14 mouse cellular contexts compared by ENCODE assay signal in genomic region chr7:29313572-29314261, GRCm38 (mm10). TPM values are rescaled to one million over a fixed set of nuclear protein-coding genes. Genes with fewer than 3 reads are reported as not detected.
DNase-seq lines count a peak whose midpoint lies in the region; ATAC-seq and TF ChIP-seq lines count a peak whose summit lies in the region.
"Had no signal": no experiment of that assay in that cellular context is flagged by ENCODE, and none has a peak within 500 bp of the region (broad histone marks: within the 10 kb centered on the region; RNA-seq: fewer than 3 reads in every experiment).

No protein-coding gene starts in this region.

- peaks cover 19% of the 10 kb centered on the region for H3K36me3 ChIP-seq in embryonic facial prominence, embryonic 13.5 days
- H3K36me3 ChIP-seq in hindbrain, embryonic 13.5 days: peaks cover 49% of the 10 kb centered on the region
- H3K36me3 ChIP-seq in midbrain, embryonic 15.5 days (replicated peaks): peaks cover 12% of the 10 kb centered on the region; the same call in 1 of the 2 replicates
- H3K36me3 ChIP-seq in liver, postnatal 0 days (replicated peaks; ENCODE audit: insufficient read depth, low read length): no peaks in the 10 kb centered on the region
- H3K36me3 ChIP-seq: heart, embryonic 15.5 days; liver, embryonic 15.5 days had no signal

- no peak for ATAC-seq in embryonic facial prominence, embryonic 13.5 days (ENCODE audit: insufficient number of reproducible peaks, insufficient read depth, low FRiP score, low TSS enrichment, low read depth)
- no peak for ATAC-seq in hindbrain, embryonic 13.5 days (ENCODE audit: low FRiP score)
- no peak for ATAC-seq in midbrain, embryonic 15.5 days (replicated peaks)
- no peak for ATAC-seq in liver, postnatal 0 days
- ATAC-seq: intestine, embryonic 16.5 days had no signal

- H3K4me3 ChIP-seq in embryonic facial prominence, embryonic 13.5 days: no peak overlapping the region
- H3K4me3 ChIP-seq in hindbrain, embryonic 13.5 days: peak overlapping the region; percentile 7; the same call in 1 of the 2 replicates
- peak overlapping the region; percentile 8; the same call in 1 of the 2 replicates for H3K4me3 ChIP-seq in midbrain, embryonic 15.5 days
- no peak overlapping the region for H3K4me3 ChIP-seq in liver, postnatal 0 days (ENCODE audit: low read depth, low read length)
- H3K4me3 ChIP-seq: heart, embryonic 15.5 days; liver, embryonic 15.5 days had no signal

- DNase-seq in cerebellum, adult 9-10 months: peak; percentile 31
- DNase-seq in cerebellum, adult 8-10 months: no peak
- DNase-seq in liver, postnatal 0 days: no peak
- no peak for DNase-seq in spleen, adult 18-20 months
- DNase-seq in adrenal gland, postnatal 36 days: no peak

- peak overlapping the region; percentile 95 for H3K27ac ChIP-seq in embryonic facial prominence, embryonic 13.5 days
- peak overlapping the region; percentile 99 for H3K27ac ChIP-seq in hindbrain, embryonic 13.5 days
- H3K27ac ChIP-seq in midbrain, embryonic 15.5 days: peak overlapping the region; percentile 92
- H3K27ac ChIP-seq in liver, postnatal 0 days (ENCODE audit: low read depth): no peak overlapping the region
- H3K27ac ChIP-seq: heart, embryonic 15.5 days; liver, embryonic 15.5 days had no signal

- H3K27me3 ChIP-seq in embryonic facial prominence, embryonic 13.5 days: no peaks in the 10 kb centered on the region
- H3K27me3 ChIP-seq in hindbrain, embryonic 13.5 days: no peaks in the 10 kb centered on the region
- H3K27me3 ChIP-seq in midbrain, embryonic 15.5 days (replicated peaks): no peaks in the 10 kb centered on the region
- peaks cover 7% of the 10 kb centered on the region for H3K27me3 ChIP-seq in liver, postnatal 0 days (ENCODE audit: insufficient read depth, low read length)

- peak overlapping the region; percentile 20; the same call in 1 of the 2 replicates for H3K4me2 ChIP-seq in embryonic facial prominence, embryonic 13.5 days
- H3K4me2 ChIP-seq in hindbrain, embryonic 13.5 days: peak overlapping the region; percentile 40
- peak overlapping the region; percentile 43 for H3K4me2 ChIP-seq in midbrain, embryonic 15.5 days
- H3K4me2 ChIP-seq in liver, postnatal 0 days (ENCODE audit: low read depth, low read length): no peak overlapping the region
- H3K4me2 ChIP-seq: heart, embryonic 15.5 days; liver, embryonic 15.5 days had no signal

- WGBS in embryonic facial prominence, embryonic 13.5 days: 44% methylated on average over 9 of the region's 9 CpGs
- 52% methylated on average over 9 of the region's 9 CpGs for WGBS in hindbrain, embryonic 13.5 days
- WGBS in midbrain, embryonic 15.5 days: 54% methylated on average over 9 of the region's 9 CpGs
- 45% methylated on average over 9 of the region's 9 CpGs for WGBS in liver, postnatal 0 days (ENCODE audit: insufficient replicate concordance)

- no peaks in the 10 kb centered on the region for H3K9me3 ChIP-seq in embryonic facial prominence, embryonic 13.5 days
- H3K9me3 ChIP-seq in hindbrain, embryonic 13.5 days: no peaks in the 10 kb centered on the region
- no peaks in the 10 kb centered on the region for H3K9me3 ChIP-seq in midbrain, embryonic 15.5 days
- H3K9me3 ChIP-seq in liver, postnatal 0 days (ENCODE audit: low read length): no peaks in the 10 kb centered on the region
- H3K9me3 ChIP-seq: G1E; heart, embryonic 15.5 days; liver, embryonic 15.5 days had no signal

- H3K4me1 ChIP-seq in embryonic facial prominence, embryonic 13.5 days: peaks cover 75% of the 10 kb centered on the region
- H3K4me1 ChIP-seq in hindbrain, embryonic 13.5 days (replicated peaks): peaks cover 96% of the 10 kb centered on the region
- H3K4me1 ChIP-seq in midbrain, embryonic 15.5 days: peaks cover 91% of the 10 kb centered on the region
- H3K4me1 ChIP-seq in liver, postnatal 0 days (ENCODE audit: insufficient read depth): peaks cover 17% of the 10 kb centered on the region

- TF ChIP-seq CTCF in liver, postnatal 0 days (IDR thresholded peaks at IDR 0.05; ENCODE audit: low read depth): no peak

- no peak for TF ChIP-seq EP300 in liver, postnatal 0 days (IDR thresholded peaks at IDR 0.05; ENCODE audit: low read depth)

- 0 out of 2 replicates have a peak overlapping the region, but pooled peaks have one; percentile 36 for H3K9ac ChIP-seq in embryonic facial prominence, embryonic 13.5 days
- peak overlapping the region; percentile 66 for H3K9ac ChIP-seq in hindbrain, embryonic 13.5 days
- no peak overlapping the region for H3K9ac ChIP-seq in midbrain, embryonic 15.5 days
- H3K9ac ChIP-seq in liver, postnatal 0 days (replicated peaks): no peak overlapping the region
- H3K9ac ChIP-seq: heart, embryonic 15.5 days; liver, embryonic 15.5 days had no signal

RNA-seq across cellular contexts. Expression of gene Dpf1, which starts 10.0 kb away (rescaled TPM):
- polyA plus RNA-seq in embryonic facial prominence, embryonic 13.5 days (2015; fragmentation: Nextera tagmentation; extraction: Ambion mirVana): 28.4 and 29.9 TPM in 2 replicates
- polyA plus RNA-seq in hindbrain, embryonic 13.5 days (2015; fragmentation: Nextera tagmentation; extraction: Ambion mirVana): 187 and 197 TPM in 2 replicates
- polyA plus RNA-seq in midbrain, embryonic 15.5 days (2015; fragmentation: Nextera tagmentation; extraction: Ambion mirVana): 256 and 261 TPM in 2 replicates
- 0.63 and 0.69 TPM in 2 replicates for polyA plus RNA-seq in liver, postnatal 0 days (2015; fragmentation: Nextera tagmentation; extraction: Ambion mirVana)
- total RNA-seq in adrenal gland, postnatal 36 days (2021): 1 to 10 TPM; 2.7 to 3.0 TPM
- total RNA-seq: neutrophil, adult 5-6 weeks had no signal

RNA-seq across cellular contexts. Expression of gene Ppp1r14a, which starts 24.6 kb away (rescaled TPM):
- polyA plus RNA-seq in embryonic facial prominence, embryonic 13.5 days (2015; fragmentation: Nextera tagmentation; extraction: Ambion mirVana): 10.1 and 10.5 TPM in 2 replicates
- 8.6 and 13.1 TPM in 2 replicates for polyA plus RNA-seq in hindbrain, embryonic 13.5 days (2015; fragmentation: Nextera tagmentation; extraction: Ambion mirVana)
- 3.3 and 4.3 TPM in 2 replicates for polyA plus RNA-seq in midbrain, embryonic 15.5 days (2015; fragmentation: Nextera tagmentation; extraction: Ambion mirVana)
- polyA plus RNA-seq in liver, postnatal 0 days (2015; fragmentation: Nextera tagmentation; extraction: Ambion mirVana): 5.5 and 5.8 TPM in 2 replicates
- total RNA-seq in adrenal gland, postnatal 36 days (2021): 1 to 10 TPM; 3.6 to 4.9 TPM
- total RNA-seq: common myeloid progenitor, adult 5-6 weeks; G1E; neutrophil, adult 5-6 weeks had no signal

RNA-seq across cellular contexts. Expression of gene Spint2, which starts 32.0 kb away (rescaled TPM):
- 118 and 127 TPM in 2 replicates for polyA plus RNA-seq in embryonic facial prominence, embryonic 13.5 days (2015; fragmentation: Nextera tagmentation; extraction: Ambion mirVana)
- 42.4 and 44.0 TPM in 2 replicates for polyA plus RNA-seq in hindbrain, embryonic 13.5 days (2015; fragmentation: Nextera tagmentation; extraction: Ambion mirVana)
- 72.4 and 77.3 TPM in 2 replicates for polyA plus RNA-seq in midbrain, embryonic 15.5 days (2015; fragmentation: Nextera tagmentation; extraction: Ambion mirVana)
- polyA plus RNA-seq in liver, postnatal 0 days (2015; fragmentation: Nextera tagmentation; extraction: Ambion mirVana): 84.8 and 94.7 TPM in 2 replicates
- 10 to 100 TPM; 28.7 to 48.2 TPM for total RNA-seq in adrenal gland, postnatal 36 days (2021)

Comparison
In these comparisons a context has a peak if more than half of its experiments do, and no peak if none do; other contexts are left out.
1. H3K4me3 ChIP-seq: peak in hindbrain, embryonic 13.5 days (single experiment) and midbrain, embryonic 15.5 days (single experiment); none in embryonic facial prominence, embryonic 13.5 days (single experiment) and liver, postnatal 0 days (single experiment).
2. H3K9ac ChIP-seq: peak in embryonic facial prominence, embryonic 13.5 days (single experiment) and hindbrain, embryonic 13.5 days (single experiment); none in midbrain, embryonic 15.5 days (single experiment) and liver, postnatal 0 days (single experiment).
3. RNA of gene Dpf1, which starts 10.0 kb away (polyA plus RNA-seq): 256 to 261 TPM in midbrain, embryonic 15.5 days, 187 to 197 TPM in hindbrain, embryonic 13.5 days and 28.4 to 29.9 TPM in embryonic facial prominence, embryonic 13.5 days; 0.63 to 0.69 TPM in liver, postnatal 0 days; every median in the first group is over 10 times any median in the second.